Mouse (Mus musculus) bone marrow macrophage, adult 2 months (primary cell): ENCODE measurements at regions not wholly inside any gene's neighbourhood (a gene's known extent, or its start where the extent isn't known, plus 50 kb on each side); places are given as distances from the start of the nearest gene placed in this dataset.

Experiments used
- CTCF ChIP-seq: IDR thresholded peaks from 2 replicates; pipeline ENCODE4 v1.5.1; 2012; ENCODE audit warnings: low read depth, mild to moderate bottlenecking, low read length, moderate library complexity
- POLR2A ChIP-seq: IDR thresholded peaks from 2 replicates; pipeline ENCODE4 v1.6.1; 2012; ENCODE audit warnings: mild to moderate bottlenecking, low read depth, low read length, borderline replicate concordance

- no peak for TF ChIP-seq POLR2A
- no peak for TF ChIP-seq CTCF
Observed at GRCm38 (mm10) chr2:50789051-50789651, 359.8 kb downstream of the Rnd3 start.
